Mouse (Mus musculus): ENCODE results near the gene Rad50. TPM values are rescaled to one million over a fixed set of nuclear protein-coding genes. Genes with fewer than 3 reads are reported as not detected.

Gene Rad50
- polyA plus RNA-seq (2014; fragmentation: Nextera tagmentation; extraction: Ambion mirVana), result 18.2 and 19.7 TPM in 2 replicates

GRCm38 (mm10) chr11:53706934-53707717 is at the start of gene Rad50:
TSS of gene Rad50 (minus strand) at chr11:53707319.
- Histone ChIP-seq H3K4me2 (ENCODE audit: low read length) (peak within 1 kb of the TSS; percentile 81), H3K27ac (replicated peaks in 1 of 2; ENCODE audit: control insufficient read depth in 1 of 2, insufficient read depth in 1 of 2, low read depth in 2 of 2, low read length in 2 of 2) (peak within 1 kb of the TSS; percentile 51 to 82), H3K9me3 (ENCODE audit: control insufficient read depth, low read length) (no peaks in the 10 kb centered on the region), H3K4me3 (ENCODE audit: control insufficient read depth in 1 of 2, insufficient read depth in 1 of 2, low read depth in 1 of 2, low read length in 2 of 2) (peak within 1 kb of the TSS; percentile 72 to 75), H3K27me3 (ENCODE audit: control insufficient read depth, insufficient read depth, low read length) (no peaks in the 10 kb centered on the region), H3K4me1 (ENCODE audit: control insufficient read depth in 2 of 2, insufficient read depth in 2 of 2, low read length in 2 of 2) (peaks cover 0 to 3% of the 10 kb centered on the region in 2 experiments; a peak in 1 of 4 replicates), H3K9ac (ENCODE audit: low read length) (peak within 1 kb of the TSS; percentile 79), H3K36me3 (ENCODE audit: control insufficient read depth, insufficient read depth, low read length) (peaks cover 9% of the 10 kb centered on the region)
- peak; percentile 96 for ATAC-seq (ENCODE audit: insufficient number of reproducible peaks, insufficient read depth, low FRiP score, low read depth)
- WGBS, result 4% methylated on average over 55 of the region's 55 CpGs

- no peak overlapping the region for H3K27ac ChIP-seq (replicated peaks in 1 of 2; ENCODE audit: control insufficient read depth in 1 of 2, insufficient read depth in 1 of 2, low read depth in 2 of 2, low read length in 2 of 2)
- no peak for ATAC-seq (ENCODE audit: insufficient number of reproducible peaks, insufficient read depth, low FRiP score, low read depth)
- peaks cover 13 to 14% of the 10 kb centered on the region in 2 experiments; a peak in 3 of 4 replicates for H3K4me1 ChIP-seq (ENCODE audit: control insufficient read depth in 2 of 2, insufficient read depth in 2 of 2, low read length in 2 of 2)
- H3K9ac ChIP-seq (ENCODE audit: low read length), result no peak overlapping the region
- 0 out of 2 replicates have a peak, but pooled peaks cover 2% of the 10 kb centered on the region for H3K9me3 ChIP-seq (ENCODE audit: control insufficient read depth, low read length)
- no peaks in the 10 kb centered on the region for H3K27me3 ChIP-seq (ENCODE audit: control insufficient read depth, insufficient read depth, low read length)
- H3K4me2 ChIP-seq (ENCODE audit: low read length), result no peak overlapping the region
- H3K4me3 ChIP-seq (ENCODE audit: control insufficient read depth in 1 of 2, insufficient read depth in 1 of 2, low read depth in 1 of 2, low read length in 2 of 2), result no peak overlapping the region
- WGBS, result 78% methylated on average over 12 of the region's 12 CpGs
- no peaks in the 10 kb centered on the region for H3K36me3 ChIP-seq (ENCODE audit: control insufficient read depth, insufficient read depth, low read length)
Observed at GRCm38 (mm10) chr11:53755011-53755595, 48.0 kb upstream of the Rad50 start.

GRCm38 (mm10) chr11:53749716-53750352 is 42.7 kb upstream of the Rad50 start:
- H3K36me3 ChIP-seq (ENCODE audit: control insufficient read depth, insufficient read depth, low read length), result no peaks in the 10 kb centered on the region
- no peak overlapping the region for H3K4me3 ChIP-seq (ENCODE audit: control insufficient read depth in 1 of 2, insufficient read depth in 1 of 2, low read depth in 1 of 2, low read length in 2 of 2)
- H3K4me1 ChIP-seq (ENCODE audit: control insufficient read depth in 2 of 2, insufficient read depth in 2 of 2, low read length in 2 of 2), result no peaks in the 10 kb centered on the region
- no peak overlapping the region for H3K27ac ChIP-seq (replicated peaks in 1 of 2; ENCODE audit: control insufficient read depth in 1 of 2, insufficient read depth in 1 of 2, low read depth in 2 of 2, low read length in 2 of 2)
- no peak overlapping the region for H3K4me2 ChIP-seq (ENCODE audit: low read length)
- no peak overlapping the region for H3K9ac ChIP-seq (ENCODE audit: low read length)
- H3K9me3 ChIP-seq (ENCODE audit: control insufficient read depth, low read length), result 0 out of 2 replicates have a peak, but pooled peaks cover 2% of the 10 kb centered on the region
- no peaks in the 10 kb centered on the region for H3K27me3 ChIP-seq (ENCODE audit: control insufficient read depth, insufficient read depth, low read length)
- WGBS, result 50% methylated on average over 5 of the region's 5 CpGs
- no peak for ATAC-seq (ENCODE audit: insufficient number of reproducible peaks, insufficient read depth, low FRiP score, low read depth)

GRCm38 (mm10) chr11:53749306-53749705 is 42.2 kb upstream of the Rad50 start:
- no peak for ATAC-seq (ENCODE audit: insufficient number of reproducible peaks, insufficient read depth, low FRiP score, low read depth)
- Histone ChIP-seq H3K27me3 (ENCODE audit: control insufficient read depth, insufficient read depth, low read length) (no peaks in the 10 kb centered on the region), H3K9ac (ENCODE audit: low read length) (no peak overlapping the region), H3K4me1 (ENCODE audit: control insufficient read depth in 2 of 2, insufficient read depth in 2 of 2, low read length in 2 of 2) (no peaks in the 10 kb centered on the region), H3K27ac (replicated peaks in 1 of 2; ENCODE audit: control insufficient read depth in 1 of 2, insufficient read depth in 1 of 2, low read depth in 2 of 2, low read length in 2 of 2) (no peak overlapping the region), H3K4me2 (ENCODE audit: low read length) (no peak overlapping the region), H3K9me3 (ENCODE audit: control insufficient read depth, low read length) (0 out of 2 replicates have a peak, but pooled peaks cover 2% of the 10 kb centered on the region), H3K36me3 (ENCODE audit: control insufficient read depth, insufficient read depth, low read length) (no peaks in the 10 kb centered on the region), H3K4me3 (ENCODE audit: control insufficient read depth in 1 of 2, insufficient read depth in 1 of 2, low read depth in 1 of 2, low read length in 2 of 2) (no peak overlapping the region)
- 79% methylated on average over 4 of the region's 4 CpGs for WGBS

GRCm38 (mm10) chr11:53748614-53749013 is 41.5 kb upstream of the Rad50 start:
- 89% methylated on average over 6 of the region's 6 CpGs for WGBS
- ATAC-seq (ENCODE audit: insufficient number of reproducible peaks, insufficient read depth, low FRiP score, low read depth), result no peak
- 0 out of 2 replicates have a peak, but pooled peaks cover 2% of the 10 kb centered on the region for H3K9me3 ChIP-seq (ENCODE audit: control insufficient read depth, low read length)

GRCm38 (mm10) chr11:53747985-53748384 is 40.9 kb upstream of the Rad50 start:
- 82% methylated on average over 9 of the region's 9 CpGs for WGBS
- H3K36me3 ChIP-seq (ENCODE audit: control insufficient read depth, insufficient read depth, low read length), result no peaks in the 10 kb centered on the region

More at GRCm38 (mm10) chr11:53748614-53749013, 41.5 kb upstream of the Rad50 start:
- H3K4me3 ChIP-seq (ENCODE audit: control insufficient read depth in 1 of 2, insufficient read depth in 1 of 2, low read depth in 1 of 2, low read length in 2 of 2), result no peak overlapping the region
- H3K4me1 ChIP-seq (ENCODE audit: control insufficient read depth in 2 of 2, insufficient read depth in 2 of 2, low read length in 2 of 2), result no peaks in the 10 kb centered on the region
- no peak overlapping the region for H3K4me2 ChIP-seq (ENCODE audit: low read length)
- H3K9ac ChIP-seq (ENCODE audit: low read length), result no peak overlapping the region
- H3K27me3 ChIP-seq (ENCODE audit: control insufficient read depth, insufficient read depth, low read length), result no peaks in the 10 kb centered on the region
- H3K27ac ChIP-seq (replicated peaks in 1 of 2; ENCODE audit: control insufficient read depth in 1 of 2, insufficient read depth in 1 of 2, low read depth in 2 of 2, low read length in 2 of 2), result no peak overlapping the region
- H3K36me3 ChIP-seq (ENCODE audit: control insufficient read depth, insufficient read depth, low read length), result no peaks in the 10 kb centered on the region

GRCm38 (mm10) chr11:53745260-53745659 is 38.1 kb upstream of the Rad50 start:
- 92% methylated on average over 2 of the region's 2 CpGs for WGBS
- H3K27ac ChIP-seq (replicated peaks in 1 of 2; ENCODE audit: control insufficient read depth in 1 of 2, insufficient read depth in 1 of 2, low read depth in 2 of 2, low read length in 2 of 2), result no peak overlapping the region

More at GRCm38 (mm10) chr11:53747985-53748384, 40.9 kb upstream of the Rad50 start:
- Histone ChIP-seq H3K4me2 (ENCODE audit: low read length) (no peak overlapping the region), H3K4me3 (ENCODE audit: control insufficient read depth in 1 of 2, insufficient read depth in 1 of 2, low read depth in 1 of 2, low read length in 2 of 2) (no peak overlapping the region), H3K27ac (replicated peaks in 1 of 2; ENCODE audit: control insufficient read depth in 1 of 2, insufficient read depth in 1 of 2, low read depth in 2 of 2, low read length in 2 of 2) (no peak overlapping the region), H3K9ac (ENCODE audit: low read length) (no peak overlapping the region), H3K9me3 (ENCODE audit: control insufficient read depth, low read length) (no peaks in the 10 kb centered on the region), H3K27me3 (ENCODE audit: control insufficient read depth, insufficient read depth, low read length) (no peaks in the 10 kb centered on the region), H3K4me1 (ENCODE audit: control insufficient read depth in 2 of 2, insufficient read depth in 2 of 2, low read length in 2 of 2) (no peaks in the 10 kb centered on the region)
- no peak for ATAC-seq (ENCODE audit: insufficient number of reproducible peaks, insufficient read depth, low FRiP score, low read depth)

More at GRCm38 (mm10) chr11:53745260-53745659, 38.1 kb upstream of the Rad50 start:
- Histone ChIP-seq H3K4me1 (ENCODE audit: control insufficient read depth in 2 of 2, insufficient read depth in 2 of 2, low read length in 2 of 2) (no peaks in the 10 kb centered on the region), H3K27me3 (ENCODE audit: control insufficient read depth, insufficient read depth, low read length) (no peaks in the 10 kb centered on the region), H3K9me3 (ENCODE audit: control insufficient read depth, low read length) (no peaks in the 10 kb centered on the region), H3K4me2 (ENCODE audit: low read length) (no peak overlapping the region), H3K9ac (ENCODE audit: low read length) (no peak overlapping the region), H3K36me3 (ENCODE audit: control insufficient read depth, insufficient read depth, low read length) (no peaks in the 10 kb centered on the region), H3K4me3 (ENCODE audit: control insufficient read depth in 1 of 2, insufficient read depth in 1 of 2, low read depth in 1 of 2, low read length in 2 of 2) (no peak overlapping the region)
- no peak for ATAC-seq (ENCODE audit: insufficient number of reproducible peaks, insufficient read depth, low FRiP score, low read depth)
